Mouse (Mus musculus): ENCODE data around the gene Gphb5. TPM values are rescaled to one million over a fixed set of nuclear protein-coding genes. Genes with fewer than 3 reads are reported as not detected.
"Not testable (repeated sequence)": the region's sequence is repeated elsewhere in the genome, so short reads cannot be mapped to it uniquely, and the experiment has no call there.

The Gphb5 gene
- total RNA-seq (2021), result not detected

DNA sequence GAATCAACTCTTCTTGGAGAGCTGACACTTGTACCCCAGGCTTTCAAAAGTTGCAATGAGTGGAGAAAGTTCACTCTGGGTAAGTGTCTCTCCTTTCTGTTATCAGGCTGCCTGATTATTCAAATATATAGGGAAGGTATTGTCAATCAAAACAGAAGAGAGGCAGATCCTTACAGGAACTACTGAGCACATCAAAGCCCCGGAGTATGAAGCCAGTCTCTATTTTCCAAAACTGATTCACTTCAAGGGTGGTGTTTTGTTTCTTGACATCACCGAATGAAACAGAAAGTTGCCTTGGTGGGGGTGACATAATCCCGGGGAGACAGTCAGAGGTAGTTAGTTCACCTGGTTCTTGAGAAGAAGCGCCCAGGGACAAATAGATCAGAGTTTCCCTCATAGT is at the start of gene Gphb5:
TSS of gene Gphb5 (minus strand) at position 101 of the 400 bp plus-strand sequence.
- DNase-seq, result no peak

GRCm38 (mm10) chr12:75466206-75466605 is 49.6 kb upstream of the Gphb5 start:
- DNase-seq, result no peak

- DNase-seq, result peak; percentile 37 to 40
These were observed 47.6 kb upstream of the Gphb5 start for GRCm38 (mm10) chr12:75464016-75464769.

- no peak for DNase-seq
These were observed 44.0 kb upstream of the Gphb5 start for GRCm38 (mm10) chr12:75460561-75460960.

GRCm38 (mm10) chr12:75459656-75460055 is 43.1 kb upstream of the Gphb5 start:
- DNase-seq, result no peak

- no peak for DNase-seq
These were observed 36.9 kb upstream of the Gphb5 start for GRCm38 (mm10) chr12:75453441-75453840.

- no peak for DNase-seq
These were observed 36.4 kb upstream of the Gphb5 start for GRCm38 (mm10) chr12:75453027-75453426.

DNA sequence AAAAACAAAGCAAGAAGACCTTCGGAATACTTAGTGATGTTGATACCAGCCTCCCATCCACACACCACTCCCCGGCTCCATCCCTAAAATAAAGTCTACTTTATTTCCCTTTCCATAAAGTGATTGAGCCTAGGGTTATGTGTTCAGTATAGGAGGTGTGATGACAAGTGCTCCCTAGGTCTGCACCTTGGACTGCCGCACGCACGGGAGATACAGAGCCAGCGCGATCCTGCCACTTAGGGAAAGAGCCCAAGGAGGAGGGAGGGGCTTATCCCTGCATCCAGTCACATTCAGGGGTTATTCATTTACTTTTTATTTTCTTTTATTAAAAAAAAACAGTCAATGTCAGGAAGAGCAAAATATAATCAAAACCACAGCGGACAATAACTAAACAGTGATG is 34.0 kb upstream of the Gphb5 start:
- no peak for DNase-seq

- DNase-seq, result no peak
These were observed 33.4 kb upstream of the Gphb5 start for GRCm38 (mm10) chr12:75450011-75450410.

DNA sequence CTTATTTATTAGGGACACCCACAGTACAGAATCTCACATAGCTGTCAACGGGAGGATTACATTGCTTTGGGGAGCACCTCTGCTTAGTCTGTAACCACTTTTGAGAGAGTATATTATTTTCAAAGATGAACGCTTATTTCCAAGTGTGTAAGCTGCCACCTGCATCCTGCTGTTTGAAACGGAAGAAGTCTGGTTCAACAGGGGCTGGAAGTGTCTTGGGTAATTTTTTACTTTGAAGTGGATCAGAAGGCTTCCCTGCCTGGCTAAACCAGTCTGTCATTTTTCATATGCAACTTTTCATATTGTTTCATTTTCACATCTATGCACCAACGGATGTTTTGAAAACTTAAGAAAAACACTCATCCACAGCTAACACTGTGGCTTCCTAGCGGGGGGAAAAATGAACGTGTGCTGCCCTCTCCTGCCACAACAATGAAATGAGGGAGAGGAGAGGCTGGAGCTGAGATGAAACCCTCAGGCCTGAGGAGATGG is 32.9 kb upstream of the Gphb5 start:
- DNase-seq, result no peak

DNA sequence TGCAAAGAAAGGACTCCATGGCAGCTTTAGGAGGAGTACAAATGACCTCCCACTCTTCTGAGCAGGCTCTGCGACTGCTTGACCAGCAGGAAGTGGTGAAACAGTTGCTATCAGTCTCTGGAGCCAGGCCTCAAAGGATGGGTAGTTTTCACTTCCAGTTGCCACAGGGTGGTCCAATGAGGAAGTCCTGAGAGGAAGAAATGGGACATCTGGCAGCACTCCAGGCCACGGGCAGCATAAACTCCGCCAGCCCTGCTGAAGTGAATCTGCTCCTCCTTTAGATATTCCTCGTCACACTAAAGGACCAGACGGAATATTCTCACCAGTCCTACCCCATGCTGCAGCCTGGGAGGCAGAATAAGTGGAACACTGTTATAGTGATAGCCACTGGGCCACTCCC is 32.3 kb upstream of the Gphb5 start:
- DNase-seq, result no peak

- no peak for DNase-seq
These were observed 29.7 kb upstream of the Gphb5 start for GRCm38 (mm10) chr12:75446245-75446644.

DNA sequence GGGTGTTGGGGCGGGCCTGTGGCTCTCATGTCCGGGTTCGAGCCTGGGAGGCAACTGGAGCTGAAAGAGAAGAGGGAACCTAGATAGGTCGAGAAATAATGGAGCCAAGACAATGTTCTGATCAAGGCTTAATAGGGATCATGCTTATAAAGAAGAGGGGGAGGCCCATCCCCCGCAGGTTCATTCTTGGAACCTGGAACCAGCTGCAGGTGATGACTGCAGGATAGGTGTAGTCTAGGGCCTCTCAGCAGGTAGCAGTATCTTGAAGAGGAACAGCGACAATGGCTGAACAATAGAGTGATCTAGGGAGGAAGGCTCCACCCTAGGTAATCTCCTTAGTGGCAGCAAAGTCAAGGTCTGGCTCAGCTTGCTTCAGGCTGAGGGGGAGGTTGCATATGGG is 15.8 kb upstream of the Gphb5 start:
- DNase-seq, result not testable (repeated sequence)

GRCm38 (mm10) chr12:75429685-75430396 is 13.3 kb upstream of the Gphb5 start:
- no peak for DNase-seq

- no peak for DNase-seq
These were observed 12.1 kb upstream of the Gphb5 start for GRCm38 (mm10) chr12:75428719-75429118.

DNA sequence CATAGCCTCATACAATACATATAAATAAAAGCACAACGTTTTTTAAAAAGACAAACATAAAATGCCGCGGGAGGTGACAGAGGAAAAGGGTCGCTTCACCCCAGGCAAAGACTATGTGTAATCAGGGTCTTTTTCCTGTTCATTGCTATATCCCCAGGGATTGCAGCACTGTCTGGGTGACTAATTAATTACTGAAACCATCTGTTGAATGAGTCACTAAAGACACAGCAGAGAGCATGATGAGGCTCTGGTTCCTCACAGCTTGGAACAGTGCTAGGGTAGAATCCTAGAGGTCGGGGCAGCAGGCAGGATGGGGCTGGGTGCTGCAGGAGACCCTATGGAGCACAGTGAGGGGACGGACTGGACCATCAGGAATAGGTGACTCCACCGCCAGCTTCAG is 9.3 kb upstream of the Gphb5 start:
- no peak for DNase-seq

- DNase-seq, result no peak
These were observed 8.2 kb upstream of the Gphb5 start for GRCm38 (mm10) chr12:75424817-75425216.

GRCm38 (mm10) chr12:75424359-75424758 is 7.8 kb upstream of the Gphb5 start:
- DNase-seq, result peak; percentile 11 to 19

DNA sequence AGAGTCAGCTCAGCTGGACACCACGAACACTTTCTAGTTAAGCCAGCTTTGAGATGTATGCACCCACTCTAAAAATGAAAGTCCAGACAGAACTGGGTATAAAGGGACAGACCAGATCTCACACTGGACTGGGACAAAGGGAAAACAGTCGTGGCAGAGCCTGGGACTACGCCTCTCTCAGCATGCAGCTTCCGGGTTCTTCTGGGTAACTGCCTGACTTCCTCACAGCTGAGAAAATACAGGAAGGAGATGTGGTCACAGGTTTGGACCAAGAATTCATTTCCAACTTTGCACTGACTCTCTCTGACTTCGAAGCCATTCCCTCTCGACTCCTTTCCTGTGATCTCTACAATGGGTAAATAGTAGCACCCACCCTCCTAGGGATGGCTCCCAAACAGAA is 1.6 kb downstream of the Gphb5 start:
- DNase-seq, result no peak

GRCm38 (mm10) chr12:75412964-75413363 is 3.6 kb downstream of the Gphb5 start:
- no peak for DNase-seq

DNA sequence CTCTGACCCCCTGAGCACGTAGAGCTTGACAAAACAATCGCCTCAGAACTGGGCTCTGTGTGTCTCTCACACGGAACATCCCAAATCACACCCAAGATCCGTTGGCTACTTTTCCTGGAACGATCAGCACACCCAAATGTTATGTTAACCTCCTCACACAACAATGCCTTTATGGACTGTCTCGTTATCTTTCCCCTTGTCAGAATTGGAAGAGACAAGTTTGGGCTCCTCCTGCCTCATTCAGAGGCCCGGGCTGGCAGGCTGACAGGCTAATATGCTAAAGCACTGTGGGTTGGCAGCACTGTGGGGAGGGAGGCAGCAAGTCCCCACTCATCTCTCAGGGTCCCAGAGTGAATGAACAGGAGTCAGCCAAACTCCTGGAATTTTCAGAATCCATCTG is 19.5 kb downstream of the Gphb5 start:
- no peak for DNase-seq

DNA sequence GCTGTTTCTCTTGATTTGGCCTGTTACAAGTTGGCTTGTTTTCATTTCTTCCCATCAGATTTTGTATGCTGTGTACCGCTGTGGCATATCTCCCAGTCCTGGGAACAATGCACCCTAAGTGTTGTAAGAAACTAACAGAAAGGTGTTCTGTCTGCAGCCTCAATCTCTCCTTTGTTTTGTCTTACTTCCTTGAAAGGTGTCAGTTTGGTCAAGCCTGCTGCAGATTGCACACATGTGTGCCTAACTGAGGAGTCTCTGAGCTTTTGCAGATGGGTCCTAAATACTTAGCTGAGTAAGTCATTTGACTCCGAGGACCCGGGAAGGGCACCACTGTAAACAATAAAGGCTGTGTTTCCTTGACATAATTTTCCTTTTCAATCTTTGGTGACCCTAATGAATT is 20.0 kb downstream of the Gphb5 start:
- no peak for DNase-seq

DNA sequence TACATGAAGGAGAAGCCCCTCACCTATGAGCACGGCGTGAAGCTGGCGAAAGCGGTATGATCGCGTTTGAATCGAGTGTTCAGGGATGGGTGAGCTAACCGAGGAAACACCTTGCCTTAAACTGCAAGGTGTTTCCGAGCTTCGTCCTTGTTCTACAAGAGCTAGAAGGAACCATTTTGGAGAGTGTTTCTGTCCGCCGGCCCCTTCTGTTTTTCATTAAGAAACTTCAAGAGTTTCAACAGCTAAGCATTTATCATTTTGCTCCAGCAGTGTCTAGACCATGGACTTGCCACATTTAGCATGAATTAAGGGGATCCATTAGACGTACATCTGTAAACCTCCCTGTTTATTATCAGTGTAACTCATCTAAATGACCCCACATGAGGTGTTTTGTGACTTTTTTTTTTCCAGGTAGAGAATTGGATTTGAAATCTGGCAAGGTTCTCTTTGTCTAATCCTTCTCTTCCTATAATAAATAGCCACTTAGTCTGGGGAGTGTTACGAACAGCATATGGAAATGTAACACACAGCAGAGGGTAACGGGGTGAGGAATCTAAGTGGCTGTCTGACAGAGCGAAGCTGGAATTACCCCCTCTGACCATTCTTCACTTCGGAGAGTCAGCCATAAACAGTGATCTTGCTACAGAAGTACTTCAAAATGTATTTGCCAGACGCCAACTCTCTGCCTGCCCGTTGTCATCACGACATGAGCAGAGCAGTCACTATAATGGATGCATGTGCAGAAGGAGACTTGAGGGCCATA is 22.4 kb downstream of the Gphb5 start:
- DNase-seq, result no peak

Data from layer of hippocampus, postnatal 36 days (tissue).